Mouse (Mus musculus) lung, postnatal 0 days (tissue): ENCODE measurements around the gene Tbc1d22a.

Experiments used
- CTCF ChIP-seq: IDR thresholded peaks from 2 replicates; pipeline ENCODE4 v1.5.1; 2016; ENCODE audit warnings: antibody characterized with exemption, mild to moderate bottlenecking
- EP300 ChIP-seq: IDR thresholded peaks from 2 replicates; pipeline ENCODE4 v1.6.1; 2016; ENCODE audit warnings: antibody characterized with exemption, mild to moderate bottlenecking, control low read depth

DNA sequence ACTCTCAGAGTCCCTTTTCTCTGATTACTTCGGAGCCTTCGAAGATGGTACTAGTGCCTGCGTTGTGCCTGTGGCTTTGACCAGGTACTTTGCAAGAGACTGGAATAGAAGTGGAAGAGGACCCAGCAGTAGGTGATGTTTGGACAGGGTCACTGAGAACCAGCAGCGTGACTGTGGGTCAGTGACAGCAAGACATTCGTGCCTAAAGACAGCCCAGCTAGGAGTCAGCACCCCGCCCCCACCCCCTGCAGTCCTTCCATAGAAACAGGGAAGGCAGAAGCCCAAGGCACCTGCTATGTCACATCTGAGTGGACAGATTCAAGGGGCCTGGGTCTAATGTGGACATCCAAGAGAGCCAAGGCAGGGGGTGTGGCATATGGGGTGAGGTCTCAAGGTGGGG lies 295.3 kb downstream of the Tbc1d22a start:
- no peak for TF ChIP-seq CTCF
- no peak for TF ChIP-seq EP300
